Mouse (Mus musculus) liver, postnatal 0 days (tissue): ENCODE data around the gene Fras1. TPM values are rescaled to one million over a fixed set of nuclear protein-coding genes. Genes with fewer than 3 reads are reported as not detected.
A peak's percentile ranks its signal among the peaks of the same experiment; 100 is the strongest.

Source experiments
- ATAC-seq: fragments of 200-750 bp; cut with Nextera tagmentation; 2 replicates; pipeline ENCODE4 v1.8.0; 2017; ENCODE audit warnings: mild to moderate bottlenecking, moderate library complexity
- DNase-seq: peaks from one replicate; pipeline ENCODE4 v3.0.0-alpha.2; 2016
- H3K27ac ChIP-seq: fragments of 300-500 bp; sonication (generic); 2 replicates; pipeline ENCODE4 v1.5.1; 2014; ENCODE audit warnings: antibody characterized with exemption, moderate library complexity, mild to moderate bottlenecking, low read depth
- H3K27me3 ChIP-seq: fragments of 300-500 bp; sonication (generic); 2 replicates; pipeline ENCODE4 v1.6.1; 2014; ENCODE audit warnings: low read length, control low read depth, mixed read lengths; ENCODE audit not compliant: insufficient read depth
- H3K36me3 ChIP-seq: fragments of 300-500 bp; sonication (generic); replicated peaks from 2 replicates; pipeline ENCODE4 v1.6.1; 2014; ENCODE audit warnings: mild to moderate bottlenecking, control low read depth, low read length, moderate library complexity, mixed read lengths; ENCODE audit not compliant: insufficient read depth
- H3K4me1 ChIP-seq: fragments of 300-500 bp; sonication (generic); 2 replicates; pipeline ENCODE4 v1.6.1; 2014; ENCODE audit warnings: antibody characterized with exemption, mild to moderate bottlenecking, control low read depth; ENCODE audit not compliant: insufficient read depth
- H3K4me2 ChIP-seq: fragments of 300-500 bp; sonication (generic); 2 replicates; pipeline ENCODE4 v1.6.1; 2014; ENCODE audit warnings: low read depth, mild to moderate bottlenecking, low read length, moderate library complexity, mixed read lengths
- H3K4me3 ChIP-seq: fragments of 300-500 bp; sonication (generic); 2 replicates; pipeline ENCODE4 v1.5.1; 2014; ENCODE audit warnings: low read depth, low read length
- H3K9ac ChIP-seq: fragments of 300-500 bp; sonication (generic); replicated peaks from 2 replicates; pipeline ENCODE4 v1.6.1; 2014; ENCODE audit warnings: mild to moderate bottlenecking, moderate library complexity
- H3K9me3 ChIP-seq: fragments of 300-500 bp; sonication (generic); 2 replicates; pipeline ENCODE4 v1.6.1; 2016; ENCODE audit warnings: mild to moderate bottlenecking, control low read depth, low read length, mixed read lengths
- CTCF ChIP-seq: sonication (generic); IDR thresholded peaks from 2 replicates; pipeline ENCODE4 v1.5.1; 2016; ENCODE audit warnings: antibody characterized with exemption, low read depth
- EP300 ChIP-seq: IDR thresholded peaks from 2 replicates; pipeline ENCODE4 v1.6.1; 2016; ENCODE audit warnings: antibody characterized with exemption, low read depth, mild to moderate bottlenecking
- WGBS: fragments of 180-500 bp; shearing (Covaris S2); extraction: QIAGEN DNeasy Blood & Tissue Kit; methylation state at CpG from one replicate; pipeline ENCODE4 v1.1.7; 2014; ENCODE audit not compliant: insufficient replicate concordance; 5-methylcytosine and 5-hydroxymethylcytosine counted together
- polyA plus RNA-seq: library from polyadenylated mRNA; unstranded; fragments of >200 nt; fragmentation: Nextera tagmentation; extraction: Ambion mirVana; gene quantifications from 2 replicates; pipeline ENCODE4 v1.2.1, GENCODE M21; 2015

The Fras1 gene
- polyA plus RNA-seq, 1 experiment from 2014 or later = 0.41 TPM

- Histone ChIP-seq H3K4me1 (no peaks in the 10 kb centered on the region), H3K4me2 (no peak overlapping the region), H3K27me3 (no peaks in the 10 kb centered on the region), H3K9ac (no peak overlapping the region), H3K4me3 (no peak overlapping the region), H3K36me3 (no peaks in the 10 kb centered on the region), H3K9me3 (no peaks in the 10 kb centered on the region), H3K27ac (no peak overlapping the region)
- TF ChIP-seq CTCF (no peak), EP300 (no peak)
- ATAC-seq = no peak
- DNase-seq = no peak
- whole genome bisulfite sequencing = 71% methylated on average over 5 of the region's 5 CpGs
Observed at GRCm38 (mm10) chr5:96635866-96636265, 262.1 kb downstream of the Fras1 start.

- 69% methylated on average over 6 of the region's 6 CpGs for WGBS
- DNase-seq (no peak), ATAC-seq (no peak)
- Histone ChIP-seq H3K4me2 (no peak overlapping the region), H3K9me3 (no peaks in the 10 kb centered on the region), H3K27me3 (no peaks in the 10 kb centered on the region), H3K4me3 (no peak overlapping the region), H3K9ac (no peak overlapping the region), H3K36me3 (no peaks in the 10 kb centered on the region), H3K4me1 (no peaks in the 10 kb centered on the region), H3K27ac (no peak overlapping the region)
- no peak for TF ChIP-seq EP300
- TF ChIP-seq CTCF = no peak
Observed at GRCm38 (mm10) chr5:96639213-96639910, 265.6 kb downstream of the Fras1 start.

- H3K9me3 ChIP-seq = no peaks in the 10 kb centered on the region
- WGBS = 72% methylated on average over 2 of the region's 2 CpGs
Observed at GRCm38 (mm10) chr5:96641297-96641696, 267.5 kb downstream of the Fras1 start.

GRCm38 (mm10) chr5:96675676-96676075, 301.9 kb downstream of the Fras1 start:
- 89% methylated on average over 4 of the region's 4 CpGs for WGBS

More at GRCm38 (mm10) chr5:96641297-96641696, 267.5 kb downstream of the Fras1 start:
- no peaks in the 10 kb centered on the region for H3K27me3 ChIP-seq
- TF ChIP-seq CTCF = no peak
- TF ChIP-seq EP300 = no peak
- H3K36me3 ChIP-seq = no peaks in the 10 kb centered on the region
- H3K27ac ChIP-seq = no peak overlapping the region
- H3K9ac ChIP-seq = no peak overlapping the region
- no peaks in the 10 kb centered on the region for H3K4me1 ChIP-seq
- no peak overlapping the region for H3K4me2 ChIP-seq
- DNase-seq (no peak), ATAC-seq (no peak)
- H3K4me3 ChIP-seq = no peak overlapping the region

GRCm38 (mm10) chr5:96677498-96677897, 303.7 kb downstream of the Fras1 start:
- no peak for ATAC-seq
- no peak overlapping the region for H3K9ac ChIP-seq
- peak; percentile 32 for DNase-seq
- no peak overlapping the region for H3K27ac ChIP-seq
- no peaks in the 10 kb centered on the region for H3K4me1 ChIP-seq
- TF ChIP-seq CTCF (peak; percentile 64), EP300 (no peak)
- no peaks in the 10 kb centered on the region for H3K9me3 ChIP-seq
- no peak overlapping the region for H3K4me2 ChIP-seq
- H3K27me3 ChIP-seq = no peaks in the 10 kb centered on the region
- 11% methylated on average over 2 of the region's 2 CpGs for whole genome bisulfite sequencing
- no peaks in the 10 kb centered on the region for H3K36me3 ChIP-seq
- no peak overlapping the region for H3K4me3 ChIP-seq

More at GRCm38 (mm10) chr5:96675676-96676075, 301.9 kb downstream of the Fras1 start:
- Histone ChIP-seq H3K27me3 (no peaks in the 10 kb centered on the region), H3K4me3 (no peak overlapping the region), H3K9ac (no peak overlapping the region), H3K9me3 (no peaks in the 10 kb centered on the region), H3K36me3 (no peaks in the 10 kb centered on the region), H3K4me1 (no peaks in the 10 kb centered on the region), H3K27ac (no peak overlapping the region), H3K4me2 (no peak overlapping the region)
- no peak for DNase-seq
- ATAC-seq = no peak
- TF ChIP-seq EP300 (no peak), CTCF (no peak)

- Histone ChIP-seq H3K36me3 (no peaks in the 10 kb centered on the region), H3K9me3 (no peaks in the 10 kb centered on the region), H3K4me3 (no peak overlapping the region), H3K27ac (no peak overlapping the region), H3K27me3 (no peaks in the 10 kb centered on the region), H3K9ac (no peak overlapping the region), H3K4me2 (no peak overlapping the region), H3K4me1 (no peaks in the 10 kb centered on the region)
- ATAC-seq = no peak
- WGBS = 60% methylated on average over 3 of the region's 3 CpGs
- no peak for TF ChIP-seq EP300
- TF ChIP-seq CTCF = no peak
- DNase-seq = no peak
Observed at GRCm38 (mm10) chr5:96681085-96681484, 307.3 kb downstream of the Fras1 start.
